Comparison of ENCODE assay signal across 9 mouse cellular contexts in genomic region chr11:104106329-104106728, GRCm38 (mm10). TPM values are rescaled to one million over a fixed set of nuclear protein-coding genes. Genes with fewer than 3 reads are reported as not detected.
DNase-seq lines count a peak whose midpoint lies in the region; ATAC-seq lines count a peak whose summit lies in the region.
"Had no signal": no experiment of that assay in that cellular context is flagged by ENCODE, and none has a peak within 500 bp of the region (broad histone marks: within the 10 kb centered on the region; RNA-seq: fewer than 3 reads in every experiment).

No protein-coding gene starts in this region.

- H3K27me3 ChIP-seq in midbrain, embryonic 12.5 days = peaks cover 7% of the 10 kb centered on the region; the same call in 1 of the 2 replicates
- H3K27me3 ChIP-seq in midbrain, embryonic 11.5 days (ENCODE audit: control insufficient read depth, insufficient read depth, low read length) = no peaks in the 10 kb centered on the region

- H3K36me3 ChIP-seq in midbrain, embryonic 12.5 days = no peaks in the 10 kb centered on the region
- H3K36me3 ChIP-seq in midbrain, embryonic 11.5 days (ENCODE audit: control insufficient read depth, insufficient read depth, low read length) = no peaks in the 10 kb centered on the region

- peaks cover 26% of the 10 kb centered on the region for H3K4me1 ChIP-seq in midbrain, embryonic 12.5 days
- peaks cover 6% of the 10 kb centered on the region; the same call in 1 of the 2 replicates for H3K4me1 ChIP-seq in midbrain, embryonic 11.5 days (ENCODE audit: control insufficient read depth, insufficient read depth, low read length)

- H3K27ac ChIP-seq in midbrain, embryonic 12.5 days (replicated peaks) = no peak overlapping the region
- H3K27ac ChIP-seq in midbrain, embryonic 11.5 days (ENCODE audit: low read depth, low read length) = no peak overlapping the region

- 0 out of 2 replicates have a peak, but pooled peaks have one; percentile 41 for ATAC-seq in midbrain, embryonic 12.5 days (ENCODE audit: low FRiP score, low read depth)
- ATAC-seq in midbrain, embryonic 11.5 days (ENCODE audit: low FRiP score) = no peak

- no peak overlapping the region for H3K4me2 ChIP-seq in midbrain, embryonic 12.5 days (replicated peaks)
- H3K4me2 ChIP-seq in midbrain, embryonic 11.5 days = no peak overlapping the region

- H3K9ac ChIP-seq in midbrain, embryonic 12.5 days (replicated peaks) = no peak overlapping the region
- H3K9ac ChIP-seq in midbrain, embryonic 11.5 days (ENCODE audit: low read length) = no peak overlapping the region

- H3K4me3 ChIP-seq in midbrain, embryonic 12.5 days = no peak overlapping the region
- H3K4me3 ChIP-seq in midbrain, embryonic 11.5 days (ENCODE audit: low read depth, low read length) = no peak overlapping the region

- peak; percentile 13 for DNase-seq in adrenal gland, postnatal 25 days
- no peak for DNase-seq in adrenal gland, adult 18-20 months (ENCODE audit: low spot score in 2 of 2)
- no peak for DNase-seq in midbrain, embryonic 11.5 days (ENCODE audit: low spot score, missing footprints)
- DNase-seq in layer of hippocampus, postnatal 36 days = peak; percentile 42 to 56
- peak; percentile 31 for DNase-seq in right cerebral cortex, postnatal 25 days
- no peak for DNase-seq in yolk sac, embryonic 10.5 days (ENCODE audit: low spot score)
- DNase-seq in ovary, adult 18-20 months (ENCODE audit: low spot score) = no peak

- 52% methylated on average over 5 of the region's 5 CpGs for WGBS in midbrain, embryonic 12.5 days
- WGBS in midbrain, embryonic 11.5 days = 76% methylated on average over 5 of the region's 5 CpGs

- no peaks in the 10 kb centered on the region for H3K9me3 ChIP-seq in midbrain, embryonic 12.5 days
- no peaks in the 10 kb centered on the region for H3K9me3 ChIP-seq in midbrain, embryonic 11.5 days (ENCODE audit: control insufficient read depth, low read length)

RNA-seq across cellular contexts. Expression of gene Crhr1, which starts 26.3 kb away (rescaled TPM):
- total RNA-seq in adrenal gland, postnatal 25 days (2021) = 0.24 TPM in 1 of 2 replicates, not detected in the other
- under 1 TPM in 1 of 2 experiments, not detected in 1; 0.27 TPM for total RNA-seq in adrenal gland, adult 18-20 months (2021)
- 0.51 and 0.65 TPM in 2 replicates for polyA plus RNA-seq in midbrain, embryonic 12.5 days (2016; fragmentation: Nextera tagmentation; extraction: Ambion mirVana)
- 0.33 and 0.60 TPM in 2 replicates for polyA plus RNA-seq in midbrain, embryonic 11.5 days (2014; fragmentation: Nextera tagmentation; extraction: Ambion mirVana)
- total RNA-seq in layer of hippocampus, postnatal 36 days (2021) = 1 to 10 TPM; 7.1 to 8.8 TPM
- total RNA-seq: liver, adult 2 months had no signal

Comparison
In these comparisons a context has a peak if more than half of its experiments do, and no peak if none do; other contexts are left out.
1. DNase-seq: peak in adrenal gland, postnatal 25 days (single experiment), layer of hippocampus, postnatal 36 days (2 of 2) and right cerebral cortex, postnatal 25 days (single experiment); none in adrenal gland, adult 18-20 months (0 of 2), midbrain, embryonic 11.5 days (single experiment), yolk sac, embryonic 10.5 days (single experiment) and ovary, adult 18-20 months (single experiment).